Mouse (Mus musculus): ENCODE results near the gene Enah.
A peak's percentile ranks its signal among the peaks of the same experiment; 100 is the strongest.

Gene Enah

GRCm38 (mm10) chr1:182019926-182020801 is at the start of gene Enah:
Gene Enah (minus strand): TSS chr1:182019990.
- DNase-seq (ENCODE audit: low read depth, low spot score), result peak; percentile 51

GRCm38 (mm10) chr1:182068136-182068535 is 48.3 kb upstream of the Enah start:
- DNase-seq (ENCODE audit: low read depth, low spot score), result no peak

GRCm38 (mm10) chr1:182066527-182067465 is 47.0 kb upstream of the Enah start:
- no peak for DNase-seq (ENCODE audit: low read depth, low spot score)

GRCm38 (mm10) chr1:182063716-182064115 is 43.9 kb upstream of the Enah start:
- peak; percentile 5 for DNase-seq (ENCODE audit: low read depth, low spot score)

GRCm38 (mm10) chr1:182062801-182063200 is 43.0 kb upstream of the Enah start:
- DNase-seq (ENCODE audit: low read depth, low spot score), result no peak

- DNase-seq (ENCODE audit: low read depth, low spot score), result no peak
Observed at GRCm38 (mm10) chr1:182061203-182061602, 41.4 kb upstream of the Enah start.

- no peak for DNase-seq (ENCODE audit: low read depth, low spot score)
Observed at GRCm38 (mm10) chr1:182059806-182060205, 40.0 kb upstream of the Enah start.

- DNase-seq (ENCODE audit: low read depth, low spot score), result no peak
Observed at GRCm38 (mm10) chr1:182057998-182058397, 38.2 kb upstream of the Enah start.

- no peak for DNase-seq (ENCODE audit: low read depth, low spot score)
Observed at GRCm38 (mm10) chr1:182055122-182055521, 35.3 kb upstream of the Enah start.

- no peak for DNase-seq (ENCODE audit: low read depth, low spot score)
Observed at GRCm38 (mm10) chr1:182054651-182055050, 34.9 kb upstream of the Enah start.

- DNase-seq (ENCODE audit: low read depth, low spot score), result no peak
Observed at GRCm38 (mm10) chr1:182052973-182053372, 33.2 kb upstream of the Enah start.

- no peak for DNase-seq (ENCODE audit: low read depth, low spot score)
Observed at GRCm38 (mm10) chr1:182052385-182052784, 32.6 kb upstream of the Enah start.

- no peak for DNase-seq (ENCODE audit: low read depth, low spot score)
Observed at GRCm38 (mm10) chr1:182049813-182050212, 30.0 kb upstream of the Enah start.

GRCm38 (mm10) chr1:182048101-182048500 is 28.3 kb upstream of the Enah start:
- no peak for DNase-seq (ENCODE audit: low read depth, low spot score)

GRCm38 (mm10) chr1:182047016-182047690 is 27.4 kb upstream of the Enah start:
- DNase-seq (ENCODE audit: low read depth, low spot score), result no peak

- DNase-seq (ENCODE audit: low read depth, low spot score), result no peak
Observed at GRCm38 (mm10) chr1:182045208-182045607, 25.4 kb upstream of the Enah start.

- no peak for DNase-seq (ENCODE audit: low read depth, low spot score)
Observed at GRCm38 (mm10) chr1:182040538-182040937, 20.7 kb upstream of the Enah start.

GRCm38 (mm10) chr1:182031757-182032156 is 12.0 kb upstream of the Enah start:
- no peak for DNase-seq (ENCODE audit: low read depth, low spot score)

GRCm38 (mm10) chr1:182031066-182031465 is 11.3 kb upstream of the Enah start:
- DNase-seq (ENCODE audit: low read depth, low spot score), result no peak

- DNase-seq (ENCODE audit: low read depth, low spot score), result no peak
Observed at GRCm38 (mm10) chr1:182029989-182030649, 10.3 kb upstream of the Enah start.

All from CD4-positive, CD25-positive, alpha-beta regulatory T cell, adult 2 months (primary cell).